Mouse (Mus musculus) cerebellum, adult 9-11 months (tissue): ENCODE data around the gene Ifnz.
"Not testable (repeated sequence)": the region's sequence is repeated elsewhere in the genome, so short reads cannot be mapped to it uniquely, and the experiment has no call there.

Source experiments
- DNase-seq: peaks from one replicate; pipeline ENCODE4 v3.0.0; 2022

The Ifnz gene

DNA sequence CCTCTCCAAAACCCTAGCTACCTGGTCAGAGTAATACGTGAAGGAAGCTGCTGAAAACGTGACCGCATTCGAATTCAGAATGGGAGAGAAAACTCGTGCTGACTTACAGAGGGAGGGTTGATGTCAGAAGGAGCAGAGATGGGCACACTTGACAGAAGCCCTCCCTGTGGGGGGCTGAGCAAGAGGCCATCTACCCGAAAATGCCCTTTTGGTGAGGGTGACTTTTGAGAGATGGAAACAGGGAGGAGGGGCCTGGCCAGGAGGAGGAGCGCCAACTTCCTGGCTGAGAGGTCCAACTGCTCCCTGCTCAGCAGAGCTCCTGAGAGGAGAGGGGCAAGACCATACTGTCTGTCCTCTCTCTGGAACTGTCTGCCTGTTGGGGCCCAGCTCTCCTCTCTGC, at the start of gene Ifnz:
Gene Ifnz, plus strand, starts transcription at position 301 of the 400 bp plus-strand sequence.
- not testable (repeated sequence) for DNase-seq

DNA sequence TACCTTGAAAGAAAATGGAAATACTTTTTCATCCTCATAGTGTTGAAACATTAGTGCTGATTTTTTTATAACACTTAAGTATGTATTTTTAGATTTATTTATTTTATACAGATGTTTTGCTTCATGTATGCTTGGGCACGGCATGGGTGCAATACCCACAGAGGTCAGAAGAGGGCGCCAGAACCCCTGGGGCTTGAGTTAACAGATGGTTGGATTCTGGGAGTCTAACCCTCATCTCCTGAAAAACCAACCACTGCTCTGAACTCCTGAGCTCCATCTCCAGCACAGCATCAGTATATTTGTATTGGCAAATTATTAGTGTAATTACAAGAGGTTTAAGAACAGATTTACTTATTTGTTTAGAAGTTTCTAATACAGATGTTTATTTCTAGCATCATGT, 43.5 kb upstream of the Ifnz start:
- DNase-seq = peak; percentile 25

DNA sequence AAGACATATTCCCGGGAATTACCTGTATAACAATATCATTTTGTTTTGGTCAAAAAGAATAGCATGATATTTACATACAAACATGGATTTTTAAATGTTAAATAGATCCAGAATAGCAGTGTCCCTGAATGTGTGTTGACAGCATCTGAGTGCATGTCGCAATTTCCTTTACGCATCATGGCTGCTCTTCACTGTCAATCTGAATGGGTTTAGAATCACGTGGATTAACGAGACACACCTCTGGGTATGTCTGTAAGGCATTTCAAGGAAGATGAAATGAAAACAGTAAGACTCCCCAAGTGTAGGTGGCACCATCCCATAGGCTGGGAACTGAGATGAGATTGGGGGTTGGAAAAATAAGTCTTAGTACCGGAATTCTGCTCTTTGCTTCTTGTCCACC, 42.9 kb upstream of the Ifnz start:
- DNase-seq = no peak

DNA sequence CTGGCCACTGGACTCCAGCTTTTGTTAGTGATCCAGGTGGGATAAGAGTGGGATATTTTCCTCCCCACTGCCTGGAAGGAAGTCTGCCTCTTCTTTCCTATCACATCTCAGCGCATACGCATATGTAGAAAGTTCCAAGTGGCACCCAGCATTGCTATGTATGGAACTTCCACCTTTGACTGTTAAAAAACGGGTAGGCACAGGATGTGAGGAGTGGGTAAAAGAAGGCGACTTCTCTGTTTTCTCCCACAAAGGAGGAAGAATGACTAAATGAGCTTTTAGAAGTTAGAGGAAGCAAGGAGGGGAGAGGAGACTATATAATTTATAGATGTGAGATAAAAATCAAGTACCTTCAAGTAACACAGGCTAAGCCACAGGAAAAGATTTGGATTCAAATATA, 40.5 kb upstream of the Ifnz start:
- no peak for DNase-seq

DNA sequence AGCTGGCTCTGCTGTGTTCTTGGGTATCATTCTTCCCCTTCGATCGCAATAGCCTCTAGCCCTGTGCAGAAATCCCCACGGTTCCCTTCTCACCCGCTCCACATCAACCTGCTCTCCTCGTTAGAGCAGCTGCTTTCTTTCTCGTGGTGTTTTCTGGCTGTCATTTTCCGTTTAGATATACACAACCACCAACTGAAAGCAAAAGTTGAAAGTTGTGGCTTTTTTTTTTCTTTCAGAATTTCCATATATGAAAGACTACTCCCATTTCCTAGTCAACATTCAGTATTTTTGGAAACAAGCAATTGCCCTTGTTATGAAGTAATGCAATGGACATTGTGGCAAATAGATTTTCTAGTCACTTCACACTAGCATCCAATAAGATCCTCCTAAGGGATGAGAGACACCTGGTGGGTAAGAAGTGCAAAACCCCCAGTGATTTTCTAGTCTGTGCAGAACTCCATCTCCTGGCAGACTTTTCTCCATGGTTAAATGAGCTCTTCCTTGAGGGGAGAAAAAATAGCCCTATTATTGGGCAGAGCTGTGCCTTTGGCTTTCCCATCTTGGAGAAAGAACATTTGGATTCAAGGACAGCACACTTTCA, 39.1 kb upstream of the Ifnz start:
- no peak for DNase-seq

DNA sequence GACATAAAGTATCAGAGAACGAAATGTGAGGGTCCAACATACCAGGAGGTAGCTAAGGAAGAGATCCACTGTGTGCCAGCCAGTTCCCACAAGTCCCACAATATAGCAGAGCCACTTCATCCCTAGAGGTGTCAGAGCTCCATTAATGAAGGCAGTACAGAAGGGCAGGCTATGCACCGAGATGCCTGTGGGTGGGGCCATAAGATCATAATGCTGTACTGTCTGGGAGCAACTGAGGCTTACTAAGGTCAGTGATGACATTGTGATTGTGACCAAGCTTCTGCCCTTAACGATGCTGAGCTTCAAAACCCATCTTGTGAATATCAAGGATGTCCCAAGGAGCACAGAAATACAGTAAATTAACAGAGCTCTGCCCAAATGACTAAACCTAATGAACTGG, 37.7 kb upstream of the Ifnz start:
- DNase-seq = no peak

DNA sequence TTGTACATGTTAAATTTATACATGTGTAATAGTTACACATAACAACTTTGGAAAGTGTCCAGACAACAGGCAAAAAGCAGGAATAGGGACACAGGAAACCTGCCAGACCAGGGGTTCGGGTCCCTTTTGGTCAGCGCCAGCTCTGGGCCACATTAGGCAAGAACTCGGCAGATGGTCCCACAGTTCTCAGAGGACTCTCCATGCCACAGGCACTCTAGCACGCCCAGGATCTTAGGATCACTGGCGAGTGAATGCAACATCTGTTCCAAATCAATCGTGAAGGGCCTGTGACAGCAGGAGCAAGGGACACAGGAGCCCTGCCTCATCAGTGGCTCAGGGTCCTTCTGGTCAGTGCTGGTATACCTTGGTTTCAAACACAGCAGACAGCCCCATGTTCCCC, 32.0 kb upstream of the Ifnz start:
- DNase-seq = no peak

DNA sequence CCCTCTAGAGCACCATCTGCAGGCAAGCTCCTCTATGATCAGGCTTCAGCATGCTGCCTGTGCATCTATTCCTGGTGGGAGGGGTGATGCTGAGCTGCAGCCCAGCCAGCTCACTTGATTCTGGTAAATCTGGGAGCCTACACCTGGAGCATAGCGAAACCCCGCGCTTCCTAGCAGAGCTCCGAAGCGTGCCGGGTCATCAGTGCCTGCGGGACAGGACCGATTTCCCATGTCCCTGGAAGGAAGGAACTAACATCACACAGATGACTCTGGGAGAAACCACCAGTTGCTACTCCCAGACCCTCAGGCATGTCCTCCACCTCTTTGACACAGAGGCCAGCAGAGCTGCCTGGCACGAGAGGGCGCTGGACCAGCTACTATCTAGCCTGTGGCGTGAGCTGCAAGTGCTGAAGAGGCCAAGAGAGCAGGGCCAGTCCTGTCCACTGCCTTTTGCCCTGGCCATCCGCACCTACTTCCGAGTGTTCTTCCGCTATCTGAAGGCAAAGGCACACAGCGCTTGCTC, 27.1 kb upstream of the Ifnz start, which contains the start of gene Gm13271:
Gene Gm13271, plus strand, starts transcription at position 51 of the 523 bp plus-strand sequence.
- DNase-seq = peak; percentile 92

DNA sequence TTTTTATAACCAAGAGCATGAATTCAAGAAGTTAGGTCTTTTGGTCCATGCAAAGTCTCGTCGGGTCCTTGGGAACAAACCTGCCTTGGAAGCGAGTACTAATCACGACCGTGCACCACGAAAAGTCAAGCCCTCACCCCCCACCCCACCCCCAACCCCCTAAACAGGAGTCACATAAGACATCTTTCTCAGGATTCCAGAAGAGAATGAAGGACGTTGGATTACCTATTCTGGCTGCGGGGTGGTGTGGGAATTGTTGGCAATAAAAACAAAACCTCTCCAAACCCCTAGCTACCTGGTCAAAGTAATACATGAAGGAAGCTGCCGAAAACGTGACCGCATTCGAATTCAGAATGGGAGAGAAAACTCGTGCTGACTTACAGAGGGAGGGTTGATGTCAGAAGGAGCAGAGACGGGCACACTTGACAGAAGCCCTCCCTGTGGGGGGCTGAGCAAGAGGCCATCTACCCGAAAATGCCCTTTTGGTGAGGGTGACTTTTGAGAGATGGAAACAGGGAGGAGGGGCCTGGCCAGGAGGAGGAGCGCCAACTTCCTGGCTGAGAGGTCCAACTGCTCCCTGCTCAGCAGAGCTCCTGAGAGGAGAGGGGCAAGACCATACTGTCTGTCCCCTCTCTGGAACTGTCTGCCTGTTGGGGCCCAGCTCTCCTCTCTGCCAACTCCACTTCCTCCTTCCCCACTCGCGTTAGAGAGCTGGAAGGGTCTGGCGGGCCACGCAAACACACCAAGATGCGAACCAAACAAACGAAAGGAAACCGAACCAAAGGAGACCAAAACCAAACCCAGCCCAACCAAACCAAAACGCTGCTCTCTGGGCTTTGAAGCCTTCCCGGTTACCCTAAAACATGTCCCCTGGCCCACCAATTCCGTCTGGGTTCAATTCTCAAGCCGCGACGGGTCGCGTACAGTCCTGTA, 25.1 kb upstream of the Ifnz start:
- peak; percentile 46 for DNase-seq

DNA sequence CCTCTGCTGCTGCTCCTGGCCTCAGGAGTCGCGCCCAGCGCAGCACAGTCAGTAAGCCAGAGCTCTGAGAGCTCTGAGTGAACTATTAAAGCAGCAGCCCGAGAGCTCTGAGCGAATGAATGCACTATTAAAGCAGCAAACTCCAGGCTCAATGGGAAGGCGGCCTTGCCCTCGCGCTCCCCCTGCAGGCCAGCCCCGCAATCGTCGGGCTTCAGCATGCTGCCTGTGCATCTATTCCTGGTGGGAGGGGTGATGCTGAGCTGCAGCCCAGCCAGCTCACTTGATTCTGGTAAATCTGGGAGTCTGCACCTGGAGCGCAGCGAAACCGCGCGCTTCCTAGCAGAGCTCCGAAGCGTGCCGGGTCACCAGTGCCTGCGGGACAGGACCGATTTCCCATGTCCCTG, 24.3 kb upstream of the Ifnz start:
- peak; percentile 96 for DNase-seq

DNA sequence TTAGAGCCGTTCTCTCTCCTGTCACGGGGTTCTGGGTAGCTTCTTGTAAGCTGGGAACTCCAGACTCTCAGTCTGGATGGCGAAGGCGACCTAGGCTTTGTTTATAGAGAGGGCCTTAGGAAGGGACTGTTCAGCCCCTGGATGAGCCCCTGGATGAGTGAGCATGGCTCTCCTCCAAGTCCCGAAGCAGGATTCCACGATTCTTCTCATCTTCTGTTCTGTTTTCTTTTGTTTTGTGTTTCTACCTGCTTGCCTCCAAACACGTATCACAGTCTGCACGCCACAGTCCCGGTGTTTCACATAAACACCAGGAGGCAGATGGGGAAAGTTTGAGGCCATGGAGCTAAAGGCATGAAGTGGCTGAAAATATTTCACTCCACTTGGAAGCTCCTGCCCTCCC, 23.2 kb upstream of the Ifnz start:
- DNase-seq = peak; percentile 55

DNA sequence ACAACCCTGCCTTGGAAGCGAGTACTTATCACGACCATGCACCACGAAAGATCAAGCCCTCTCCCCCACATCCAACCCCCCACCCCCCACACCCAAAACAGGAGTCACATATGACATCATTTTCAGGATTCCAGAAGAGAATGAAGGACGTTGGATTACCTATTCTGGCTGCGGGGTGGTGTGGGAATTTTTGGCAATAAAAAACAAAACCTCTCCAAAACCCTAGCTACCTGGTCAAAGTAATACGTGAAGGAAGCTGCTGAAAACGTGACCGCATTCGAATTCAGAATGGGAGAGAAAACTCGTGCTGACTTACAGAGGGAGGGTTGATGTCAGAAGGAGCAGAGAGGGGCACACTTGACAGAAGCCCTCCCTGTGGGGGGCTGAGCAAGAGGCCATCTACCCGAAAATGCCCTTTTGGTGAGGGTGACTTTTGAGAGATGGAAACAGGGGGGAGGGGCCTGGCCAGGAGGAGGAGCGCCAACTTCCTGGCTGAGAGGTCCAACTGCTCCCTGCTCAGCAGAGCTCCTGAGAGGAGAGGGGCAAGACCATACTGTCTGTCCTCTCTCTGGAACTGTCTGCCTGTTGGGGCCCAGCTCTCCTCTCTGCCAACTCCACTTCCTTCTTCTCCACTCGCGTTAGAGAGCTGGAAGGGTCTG, 22.2 kb upstream of the Ifnz start, which contains the start of gene Gm13283:
Gene Gm13283, plus strand, starts transcription at position 510 of the 659 bp plus-strand sequence.
- peak; percentile 81 for DNase-seq

DNA sequence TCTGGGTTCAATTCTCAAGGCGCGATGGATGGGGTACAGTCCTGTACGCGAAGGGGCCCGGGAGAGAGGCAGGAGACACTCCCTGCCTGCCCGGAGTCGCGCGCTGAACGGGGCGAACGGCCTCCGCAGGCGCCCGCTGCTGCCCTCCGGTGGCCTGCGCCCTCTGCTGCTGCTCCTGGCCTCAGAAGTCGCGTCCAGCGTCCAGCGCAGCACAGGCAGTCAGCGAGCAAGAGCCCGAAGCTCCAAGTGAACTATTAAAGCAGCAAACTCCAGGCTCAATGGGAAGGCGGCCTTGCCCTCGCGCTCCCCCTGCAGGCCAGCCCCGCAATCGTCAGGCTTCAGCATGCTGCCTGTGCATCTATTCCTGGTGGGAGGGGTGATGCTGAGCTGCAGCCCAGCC, 21.5 kb upstream of the Ifnz start:
- DNase-seq = peak; percentile 80

DNA sequence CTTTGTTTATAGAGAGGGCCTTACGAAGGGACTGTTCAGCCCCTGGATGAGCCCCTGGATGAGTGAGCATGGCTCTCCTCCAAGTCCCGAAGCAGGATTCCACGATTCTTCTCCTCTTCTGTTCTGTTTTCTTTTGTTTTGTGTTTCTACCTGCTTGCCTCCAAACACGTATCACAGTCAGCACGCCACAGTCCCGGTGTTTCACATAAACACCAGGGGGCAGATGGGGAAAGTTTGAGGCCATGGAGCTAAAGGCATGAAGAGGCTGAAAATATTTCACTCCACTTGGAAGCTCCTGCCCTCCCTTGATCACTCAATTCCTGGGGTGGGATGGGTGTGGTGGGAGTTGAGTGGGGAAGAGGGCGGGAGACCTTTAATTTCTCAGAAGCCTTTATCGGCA, 20.2 kb upstream of the Ifnz start:
- DNase-seq = peak; percentile 89

DNA sequence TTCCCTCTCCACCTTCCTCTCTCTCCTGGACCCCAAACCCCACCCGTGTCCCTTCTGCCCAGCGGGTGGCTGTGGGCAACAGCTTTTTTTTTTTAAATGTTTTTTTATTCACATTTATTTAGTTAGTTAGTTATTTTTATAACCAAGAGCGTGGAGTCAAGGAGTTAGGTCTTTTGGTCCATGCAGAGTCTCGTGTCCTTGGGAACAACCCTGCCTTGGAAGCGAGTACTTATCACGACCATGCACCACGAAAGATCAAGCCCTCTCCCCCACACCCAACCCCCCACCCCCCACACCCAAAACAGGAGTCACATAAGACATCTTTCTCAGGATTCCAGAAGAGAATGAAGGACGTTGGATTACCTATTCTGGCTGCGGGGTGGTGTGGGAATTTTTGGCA, 19.6 kb upstream of the Ifnz start:
- DNase-seq = peak; percentile 58

DNA sequence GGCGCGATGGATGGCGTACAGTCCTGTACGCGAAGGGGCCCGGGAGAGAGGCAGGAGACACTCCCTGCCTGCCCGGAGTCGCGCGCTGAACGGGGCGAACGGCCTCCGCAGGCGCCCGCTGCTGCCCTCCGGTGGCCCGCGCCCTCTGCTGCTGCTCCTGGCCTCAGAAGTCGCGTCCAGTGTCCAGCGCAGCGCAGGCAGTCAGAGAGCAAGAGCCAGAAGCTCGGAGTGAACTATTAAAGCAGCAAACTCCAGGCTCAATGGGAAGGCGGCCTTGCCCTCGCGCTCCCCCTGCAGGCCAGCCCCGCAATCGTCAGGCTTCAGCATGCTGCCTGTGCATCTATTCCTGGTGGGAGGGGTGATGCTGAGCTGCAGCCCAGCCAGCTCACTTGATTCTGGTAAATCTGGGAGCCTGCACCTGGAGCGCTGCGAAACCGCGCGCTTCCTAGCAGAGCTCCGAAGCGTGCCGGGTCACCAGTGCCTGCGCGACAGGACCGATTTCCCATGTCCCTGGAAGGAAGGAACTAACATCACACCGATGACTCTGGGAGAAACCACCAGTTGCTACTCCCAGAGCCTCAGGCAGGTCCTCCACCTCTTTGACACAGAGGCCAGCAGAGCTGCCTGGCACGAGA, 18.4 kb upstream of the Ifnz start:
- peak; percentile 68 for DNase-seq

DNA sequence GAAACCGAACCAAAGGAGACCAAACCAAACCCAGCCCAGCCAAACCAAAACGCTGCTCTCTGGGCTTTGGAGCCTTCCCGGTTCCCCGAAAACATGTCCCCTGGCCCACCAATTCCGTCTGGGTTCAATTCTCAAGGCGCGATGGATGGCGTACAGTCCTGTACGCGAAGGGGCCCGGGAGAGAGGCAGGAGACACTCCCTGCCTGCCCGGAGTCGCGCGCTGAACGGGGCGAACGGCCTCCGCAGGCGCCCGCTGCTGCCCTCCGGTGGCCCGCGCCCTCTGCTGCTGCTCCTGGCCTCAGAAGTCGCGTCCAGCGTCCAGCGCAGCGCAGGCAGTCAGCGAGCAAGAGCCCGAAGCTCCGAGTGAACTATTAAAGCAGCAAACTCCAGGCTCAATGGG, 8.4 kb upstream of the Ifnz start, which contains the start of gene Gm13290:
Gene Gm13290, plus strand, starts transcription at position 301 of the 400 bp plus-strand sequence.
- DNase-seq = not testable (repeated sequence)

DNA sequence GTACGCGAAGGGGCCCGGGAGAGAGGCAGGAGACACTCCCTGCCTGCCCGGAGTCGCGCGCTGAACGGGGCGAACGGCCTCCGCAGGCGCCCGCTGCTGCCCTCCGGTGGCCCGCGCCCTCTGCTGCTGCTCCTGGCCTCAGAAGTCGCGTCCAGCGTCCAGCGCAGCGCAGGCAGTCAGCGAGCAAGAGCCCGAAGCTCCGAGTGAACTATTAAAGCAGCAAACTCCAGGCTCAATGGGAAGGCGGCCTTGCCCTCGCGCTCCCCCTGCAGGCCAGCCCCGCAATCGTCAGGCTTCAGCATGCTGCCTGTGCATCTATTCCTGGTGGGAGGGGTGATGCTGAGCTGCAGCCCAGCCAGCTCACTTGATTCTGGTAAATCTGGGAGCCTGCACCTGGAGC, 5.3 kb upstream of the Ifnz start, which contains the start of gene Gm13289:
Gene Gm13289, plus strand, starts transcription at position 301 of the 400 bp plus-strand sequence.
- DNase-seq = not testable (repeated sequence)

DNA sequence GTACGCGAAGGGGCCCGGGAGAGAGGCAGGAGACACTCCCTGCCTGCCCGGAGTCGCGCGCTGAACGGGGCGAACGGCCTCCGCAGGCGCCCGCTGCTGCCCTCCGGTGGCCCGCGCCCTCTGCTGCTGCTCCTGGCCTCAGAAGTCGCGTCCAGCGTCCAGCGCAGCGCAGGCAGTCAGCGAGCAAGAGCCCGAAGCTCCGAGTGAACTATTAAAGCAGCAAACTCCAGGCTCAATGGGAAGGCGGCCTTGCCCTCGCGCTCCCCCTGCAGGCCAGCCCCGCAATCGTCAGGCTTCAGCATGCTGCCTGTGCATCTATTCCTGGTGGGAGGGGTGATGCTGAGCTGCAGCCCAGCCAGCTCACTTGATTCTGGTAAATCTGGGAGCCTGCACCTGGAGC, 2.4 kb upstream of the Ifnz start, which contains the start of gene Gm13272:
Gene Gm13272, plus strand, starts transcription at position 301 of the 400 bp plus-strand sequence.
- DNase-seq = not testable (repeated sequence)

DNA sequence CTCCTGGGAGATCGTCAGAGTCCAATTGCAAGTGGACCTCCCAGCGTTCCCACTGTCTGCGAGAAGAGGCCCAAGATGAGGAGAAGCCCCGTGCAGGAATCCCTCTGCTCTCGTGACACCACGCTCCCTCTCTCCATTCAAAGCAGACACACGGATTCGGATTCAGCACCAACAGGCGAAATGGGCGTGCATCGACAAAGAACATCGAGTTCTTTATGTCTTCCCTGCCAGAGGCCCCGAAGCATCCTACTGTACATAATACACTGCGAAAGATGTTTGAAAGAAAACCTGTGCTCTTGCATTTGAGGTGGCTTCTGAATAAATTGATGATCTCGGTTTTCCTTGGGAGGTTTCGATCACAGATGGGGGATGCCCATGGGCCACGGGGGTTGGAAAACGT, 1.6 kb upstream of the Ifnz start:
- peak; percentile 44 for DNase-seq

DNA sequence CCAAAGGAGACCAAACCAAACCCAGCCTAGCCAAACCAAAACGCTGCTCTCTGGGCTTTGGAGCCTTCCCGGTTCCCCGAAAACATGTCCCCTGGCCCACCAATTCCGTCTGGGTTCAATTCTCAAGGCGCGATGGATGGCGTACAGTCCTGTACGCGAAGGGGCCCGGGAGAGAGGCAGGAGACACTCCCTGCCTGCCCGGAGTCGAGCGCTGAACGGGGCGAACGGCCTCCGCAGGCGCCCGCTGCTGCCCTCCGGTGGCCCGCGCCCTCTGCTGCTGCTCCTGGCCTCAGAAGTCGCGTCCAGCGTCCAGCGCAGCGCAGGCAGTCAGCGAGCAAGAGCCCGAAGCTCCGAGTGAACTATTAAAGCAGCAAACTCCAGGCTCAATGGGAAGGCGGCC, 404 bp downstream of the Ifnz start:
- DNase-seq = not testable (repeated sequence)

DNA sequence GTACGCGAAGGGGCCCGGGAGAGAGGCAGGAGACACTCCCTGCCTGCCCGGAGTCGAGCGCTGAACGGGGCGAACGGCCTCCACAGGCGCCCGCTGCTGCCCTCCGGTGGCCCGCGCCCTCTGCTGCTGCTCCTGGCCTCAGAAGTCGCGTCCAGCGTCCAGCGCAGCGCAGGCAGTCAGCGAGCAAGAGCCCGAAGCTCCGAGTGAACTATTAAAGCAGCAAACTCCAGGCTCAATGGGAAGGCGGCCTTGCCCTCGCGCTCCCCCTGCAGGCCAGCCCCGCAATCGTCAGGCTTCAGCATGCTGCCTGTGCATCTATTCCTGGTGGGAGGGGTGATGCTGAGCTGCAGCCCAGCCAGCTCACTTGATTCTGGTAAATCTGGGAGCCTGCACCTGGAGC, 3.5 kb downstream of the Ifnz start, which contains the start of gene Gm13276:
Gene Gm13276, plus strand, starts transcription at position 301 of the 400 bp plus-strand sequence.
- not testable (repeated sequence) for DNase-seq
